1 mouse cellular context compared by ENCODE assay signal in the genomic region with DNA sequence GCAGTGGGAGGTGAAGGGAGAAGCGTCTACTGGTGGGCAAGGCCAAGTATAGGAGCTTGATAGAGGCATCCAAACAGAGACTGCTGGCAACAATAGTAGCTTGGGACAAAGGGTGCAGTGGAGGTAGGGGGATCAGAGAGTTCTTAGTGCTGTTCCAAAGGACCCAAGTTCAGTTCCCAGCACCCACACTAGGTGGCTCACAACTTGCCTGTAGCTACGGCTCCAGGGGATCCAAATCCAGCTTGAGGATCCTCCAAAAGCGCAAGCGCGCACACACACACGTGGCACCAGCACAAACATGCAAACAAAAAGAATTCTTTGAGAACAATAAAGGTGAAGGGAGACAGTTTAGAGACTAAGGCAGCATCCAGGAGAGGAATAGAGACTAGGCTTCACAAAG.
TF ChIP-seq lines count a peak whose summit lies in the region.

No protein-coding gene starts in this region.

TF ChIP-seq in MEL, 35 proteins besides CTCF, POLR2A, EP300 and RAD21:
- TF ChIP-seq TBP (IDR thresholded peaks at IDR 0.05; ENCODE audit: low read depth, low read length): no peak
- peak; percentile 25; the same call in 1 of the 2 replicates for TF ChIP-seq SMC3 (IDR thresholded peaks at IDR 0.05; ENCODE audit: low read depth, low read length)
